Mouse (Mus musculus) cortical plate, adult 2 months (tissue): ENCODE measurements around the gene Acsbg2. TPM values are rescaled to one million over a fixed set of nuclear protein-coding genes. Genes with fewer than 3 reads are reported as not detected.

Source experiments
- H3K27ac ChIP-seq: fragments of 200-500 bp; 2 replicates; pipeline ENCODE4 v1.5.1; 2012; ENCODE audit warnings: low read length, control low read depth, inconsistent platforms; ENCODE audit not compliant: insufficient read depth
- H3K4me1 ChIP-seq: fragments of 200-500 bp; 2 replicates; pipeline ENCODE4 v1.6.1; 2011; ENCODE audit warnings: low read length; ENCODE audit not compliant: control insufficient read depth, insufficient read depth
- H3K4me3 ChIP-seq: fragments of 200-500 bp; 2 replicates; pipeline ENCODE4 v1.5.1; 2011; ENCODE audit warnings: mild to moderate bottlenecking, low read length, control low read depth; ENCODE audit not compliant: insufficient read depth
- CTCF ChIP-seq: fragments of 200-500 bp; IDR thresholded peaks from 2 replicates; pipeline ENCODE4 v1.5.1; 2011; ENCODE audit warnings: mild to moderate bottlenecking, control low read depth, low read length; ENCODE audit not compliant: insufficient read depth; ENCODE audit errors: extremely low read depth
- POLR2A ChIP-seq: fragments of 200-500 bp; IDR thresholded peaks from 2 replicates; pipeline ENCODE4 v1.6.1; 2011; ENCODE audit warnings: mild to moderate bottlenecking, low read length, control low read depth; ENCODE audit not compliant: insufficient read depth; ENCODE audit errors: extremely low read depth
- polyA plus RNA-seq: library from polyadenylated mRNA; depleted of rRNA; stranded (reverse); fragments of >200 nt; gene quantifications from 2 replicates; pipeline ENCODE4 v1.2.3, GENCODE M21; 2012

The Acsbg2 gene
- polyA plus RNA-seq, 1 experiment, result not detected

GRCm38 (mm10) chr17:56830411-56831110 is 43.7 kb downstream of the Acsbg2 start, which contains the start of gene Rfx2:
TSS of gene Rfx2 (minus strand) at chr17:56831013.
- no peak for TF ChIP-seq POLR2A
- Histone ChIP-seq H3K27ac (no peak within 1 kb of the TSS), H3K4me3 (peak within 1 kb of the TSS; percentile 31), H3K4me1 (peaks cover 3% of the 10 kb centered on the region; the same call in 1 of the 2 replicates)

- Histone ChIP-seq H3K4me1 (peaks cover 3% of the 10 kb centered on the region; the same call in 1 of the 2 replicates), H3K4me3 (peak overlapping the region; percentile 31; the same call in 1 of the 2 replicates), H3K27ac (no peak overlapping the region)
- TF ChIP-seq POLR2A (no peak), CTCF (no peak)
Measured at GRCm38 (mm10) chr17:56829795-56830194, 44.5 kb downstream of the Acsbg2 start.

GRCm38 (mm10) chr17:56829171-56829570 is 45.1 kb downstream of the Acsbg2 start:
- H3K27ac ChIP-seq, result no peak overlapping the region

GRCm38 (mm10) chr17:56826718-56827117 is 47.5 kb downstream of the Acsbg2 start:
- peaks cover 3% of the 10 kb centered on the region; the same call in 1 of the 2 replicates for H3K4me1 ChIP-seq
- no peak for TF ChIP-seq CTCF
- no peak for TF ChIP-seq POLR2A
- H3K4me3 ChIP-seq, result no peak overlapping the region
- no peak overlapping the region for H3K27ac ChIP-seq

More at GRCm38 (mm10) chr17:56829171-56829570, 45.1 kb downstream of the Acsbg2 start:
- H3K4me3 ChIP-seq, result peak overlapping the region; percentile 31; the same call in 1 of the 2 replicates
- peaks cover 3% of the 10 kb centered on the region; the same call in 1 of the 2 replicates for H3K4me1 ChIP-seq
- TF ChIP-seq POLR2A (no peak), CTCF (no peak)

- no peak overlapping the region for H3K27ac ChIP-seq
- TF ChIP-seq POLR2A, result no peak
- no peak for TF ChIP-seq CTCF
- H3K4me1 ChIP-seq, result peaks cover 6% of the 10 kb centered on the region
- H3K4me3 ChIP-seq, result no peak overlapping the region
Measured at GRCm38 (mm10) chr17:56823352-56823751, 50.9 kb downstream of the Acsbg2 start.

GRCm38 (mm10) chr17:56822380-56822779 is 51.9 kb downstream of the Acsbg2 start:
- H3K27ac ChIP-seq, result no peak overlapping the region
- no peak for TF ChIP-seq POLR2A
- TF ChIP-seq CTCF, result no peak

GRCm38 (mm10) chr17:56819694-56820111 is 54.5 kb downstream of the Acsbg2 start:
- H3K4me1 ChIP-seq, result peaks cover 7% of the 10 kb centered on the region
- no peak overlapping the region for H3K27ac ChIP-seq
- H3K4me3 ChIP-seq, result no peak overlapping the region
- TF ChIP-seq POLR2A, result no peak
- no peak for TF ChIP-seq CTCF

More at GRCm38 (mm10) chr17:56822380-56822779, 51.9 kb downstream of the Acsbg2 start:
- H3K4me1 ChIP-seq, result peaks cover 6% of the 10 kb centered on the region
- no peak overlapping the region for H3K4me3 ChIP-seq

GRCm38 (mm10) chr17:56819032-56819545 is 55.2 kb downstream of the Acsbg2 start:
- Histone ChIP-seq H3K4me3 (no peak overlapping the region), H3K4me1 (peaks cover 8% of the 10 kb centered on the region), H3K27ac (no peak overlapping the region)
- TF ChIP-seq POLR2A, result no peak
- TF ChIP-seq CTCF, result no peak

GRCm38 (mm10) chr17:56818067-56818636 is 56.1 kb downstream of the Acsbg2 start:
- no peak for TF ChIP-seq CTCF
- TF ChIP-seq POLR2A, result no peak
- no peak overlapping the region for H3K4me3 ChIP-seq
- H3K4me1 ChIP-seq, result peaks cover 8% of the 10 kb centered on the region
- no peak overlapping the region for H3K27ac ChIP-seq

GRCm38 (mm10) chr17:56815057-56815345 is 59.2 kb downstream of the Acsbg2 start:
- Histone ChIP-seq H3K27ac (no peak overlapping the region), H3K4me3 (no peak overlapping the region), H3K4me1 (peaks cover 7% of the 10 kb centered on the region)
- TF ChIP-seq POLR2A, result no peak
- no peak for TF ChIP-seq CTCF
